Mouse (Mus musculus): ENCODE measurements at regions not wholly inside any gene's neighbourhood (a gene's known extent, or its start where the extent isn't known, plus 50 kb on each side); places are given as distances from the start of the nearest gene placed in this dataset.

- no peak for DNase-seq
- no peaks in the 10 kb centered on the region for H3K9me3 ChIP-seq (ENCODE audit: low read length)
- ATAC-seq, result no peak
- no peaks in the 10 kb centered on the region for H3K27me3 ChIP-seq (ENCODE audit: insufficient read depth, low read length)
- no peaks in the 10 kb centered on the region for H3K36me3 ChIP-seq (replicated peaks; ENCODE audit: insufficient read depth, low read length)
- no peaks in the 10 kb centered on the region for H3K4me1 ChIP-seq (ENCODE audit: insufficient read depth)
- 37% methylated on average over 4 of the region's 4 CpGs for WGBS (ENCODE audit: insufficient replicate concordance)
- H3K27ac ChIP-seq (ENCODE audit: low read depth), result no peak overlapping the region
- H3K4me3 ChIP-seq (ENCODE audit: low read depth, low read length), result no peak overlapping the region
- no peak overlapping the region for H3K9ac ChIP-seq (replicated peaks)
- H3K4me2 ChIP-seq (ENCODE audit: low read depth, low read length), result no peak overlapping the region
- TF ChIP-seq CTCF (IDR thresholded peaks at IDR 0.05; ENCODE audit: low read depth), result no peak
These were observed 121.9 kb upstream of the Vstm2b start for GRCm38 (mm10) chr7:40776220-40776619.

DNA sequence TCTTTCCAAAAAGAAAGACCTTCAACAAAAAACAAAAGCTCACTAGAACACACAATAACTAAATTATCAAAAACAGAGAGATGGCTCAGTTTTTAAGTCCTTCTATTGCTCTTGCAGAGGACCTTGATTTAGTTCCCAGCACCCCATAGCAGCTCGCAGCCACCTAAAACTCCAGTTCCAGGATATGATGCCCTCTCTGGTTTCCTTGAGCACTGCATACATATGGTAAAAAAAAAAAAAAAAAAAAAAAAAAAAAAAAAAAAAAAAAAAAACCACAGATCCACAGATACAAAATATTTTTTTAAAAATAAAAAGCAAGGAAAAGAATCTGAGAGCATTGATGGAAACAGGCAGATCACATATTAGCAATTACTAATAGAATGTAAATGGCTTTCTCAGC, 113.2 kb upstream of the Vstm2b start:
- no peak overlapping the region for H3K9ac ChIP-seq (replicated peaks)
- H3K4me3 ChIP-seq (ENCODE audit: low read depth, low read length), result no peak overlapping the region
- ATAC-seq (no peak), DNase-seq (no peak)
- no peak overlapping the region for H3K4me2 ChIP-seq (ENCODE audit: low read depth, low read length)
- H3K9me3 ChIP-seq (ENCODE audit: low read length), result no peaks in the 10 kb centered on the region
- no peak for TF ChIP-seq CTCF (IDR thresholded peaks at IDR 0.05; ENCODE audit: low read depth)
- TF ChIP-seq EP300 (IDR thresholded peaks at IDR 0.05; ENCODE audit: low read depth), result no peak
- H3K36me3 ChIP-seq (replicated peaks; ENCODE audit: insufficient read depth, low read length), result no peaks in the 10 kb centered on the region
- no peak overlapping the region for H3K27ac ChIP-seq (ENCODE audit: low read depth)
- H3K27me3 ChIP-seq (ENCODE audit: insufficient read depth, low read length), result no peaks in the 10 kb centered on the region
- 69% methylated on average over 1 of the region's 1 CpGs for WGBS (ENCODE audit: insufficient replicate concordance)
- no peaks in the 10 kb centered on the region for H3K4me1 ChIP-seq (ENCODE audit: insufficient read depth)

DNA sequence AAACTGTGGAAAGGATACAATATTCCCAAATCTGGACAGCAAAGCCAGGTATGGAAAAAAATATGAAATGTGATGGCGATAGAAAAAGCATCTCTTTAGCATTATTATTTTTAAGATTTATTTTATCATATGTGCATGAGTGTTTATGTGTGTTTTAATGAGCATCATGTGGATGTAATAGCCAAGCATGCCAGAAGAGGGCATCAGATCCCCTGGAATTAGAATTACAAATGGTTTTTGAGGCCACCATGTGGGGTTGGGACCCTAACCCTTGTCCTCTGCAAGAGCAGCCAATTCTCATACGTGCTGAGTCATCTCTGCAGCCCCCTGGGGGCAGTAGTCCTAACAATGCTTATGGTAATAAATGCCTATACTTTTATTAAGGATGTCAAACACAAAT, 111.4 kb upstream of the Vstm2b start:
- H3K4me1 ChIP-seq (ENCODE audit: insufficient read depth), result no peaks in the 10 kb centered on the region
- H3K9ac ChIP-seq (replicated peaks), result no peak overlapping the region
- TF ChIP-seq CTCF (IDR thresholded peaks at IDR 0.05; ENCODE audit: low read depth) (no peak), EP300 (IDR thresholded peaks at IDR 0.05; ENCODE audit: low read depth) (no peak)
- no peaks in the 10 kb centered on the region for H3K27me3 ChIP-seq (ENCODE audit: insufficient read depth, low read length)
- ATAC-seq (no peak), DNase-seq (no peak)
- no peak overlapping the region for H3K4me3 ChIP-seq (ENCODE audit: low read depth, low read length)
- no peak overlapping the region for H3K27ac ChIP-seq (ENCODE audit: low read depth)
- H3K36me3 ChIP-seq (replicated peaks; ENCODE audit: insufficient read depth, low read length), result no peaks in the 10 kb centered on the region
- 62% methylated on average over 2 of the region's 2 CpGs for WGBS (ENCODE audit: insufficient replicate concordance)
- H3K4me2 ChIP-seq (ENCODE audit: low read depth, low read length), result no peak overlapping the region
- H3K9me3 ChIP-seq (ENCODE audit: low read length), result no peaks in the 10 kb centered on the region

DNA sequence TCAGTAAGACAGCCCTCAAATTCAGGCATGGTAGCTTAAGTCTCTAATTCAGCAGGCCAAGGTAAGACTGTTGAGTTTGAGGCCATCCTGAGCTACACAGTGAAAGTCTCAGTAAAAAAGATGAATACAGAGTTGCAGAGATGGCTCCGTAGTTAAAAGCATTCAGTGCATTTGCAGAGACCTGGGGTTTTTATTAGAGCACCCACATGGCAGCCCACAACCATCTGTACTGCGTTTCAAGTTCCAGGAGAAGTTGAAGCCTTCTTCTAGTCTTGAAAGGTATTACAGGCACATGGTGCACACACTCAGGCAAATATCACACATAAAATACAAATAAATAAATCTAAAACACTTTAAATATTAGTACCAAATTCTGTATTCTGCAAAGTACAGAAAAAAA, 109.6 kb upstream of the Vstm2b start:
- H3K27ac ChIP-seq (ENCODE audit: low read depth), result no peak overlapping the region
- DNase-seq (no peak), ATAC-seq (no peak)
- no peaks in the 10 kb centered on the region for H3K36me3 ChIP-seq (replicated peaks; ENCODE audit: insufficient read depth, low read length)
- H3K4me3 ChIP-seq (ENCODE audit: low read depth, low read length), result no peak overlapping the region
- H3K27me3 ChIP-seq (ENCODE audit: insufficient read depth, low read length), result no peaks in the 10 kb centered on the region
- H3K9ac ChIP-seq (replicated peaks), result no peak overlapping the region
- no peaks in the 10 kb centered on the region for H3K9me3 ChIP-seq (ENCODE audit: low read length)
- 61% methylated on average over 2 of the region's 2 CpGs for WGBS (ENCODE audit: insufficient replicate concordance)
- no peaks in the 10 kb centered on the region for H3K4me1 ChIP-seq (ENCODE audit: insufficient read depth)
- H3K4me2 ChIP-seq (ENCODE audit: low read depth, low read length), result no peak overlapping the region
- TF ChIP-seq EP300 (IDR thresholded peaks at IDR 0.05; ENCODE audit: low read depth) (no peak), CTCF (IDR thresholded peaks at IDR 0.05; ENCODE audit: low read depth) (no peak)

DNA sequence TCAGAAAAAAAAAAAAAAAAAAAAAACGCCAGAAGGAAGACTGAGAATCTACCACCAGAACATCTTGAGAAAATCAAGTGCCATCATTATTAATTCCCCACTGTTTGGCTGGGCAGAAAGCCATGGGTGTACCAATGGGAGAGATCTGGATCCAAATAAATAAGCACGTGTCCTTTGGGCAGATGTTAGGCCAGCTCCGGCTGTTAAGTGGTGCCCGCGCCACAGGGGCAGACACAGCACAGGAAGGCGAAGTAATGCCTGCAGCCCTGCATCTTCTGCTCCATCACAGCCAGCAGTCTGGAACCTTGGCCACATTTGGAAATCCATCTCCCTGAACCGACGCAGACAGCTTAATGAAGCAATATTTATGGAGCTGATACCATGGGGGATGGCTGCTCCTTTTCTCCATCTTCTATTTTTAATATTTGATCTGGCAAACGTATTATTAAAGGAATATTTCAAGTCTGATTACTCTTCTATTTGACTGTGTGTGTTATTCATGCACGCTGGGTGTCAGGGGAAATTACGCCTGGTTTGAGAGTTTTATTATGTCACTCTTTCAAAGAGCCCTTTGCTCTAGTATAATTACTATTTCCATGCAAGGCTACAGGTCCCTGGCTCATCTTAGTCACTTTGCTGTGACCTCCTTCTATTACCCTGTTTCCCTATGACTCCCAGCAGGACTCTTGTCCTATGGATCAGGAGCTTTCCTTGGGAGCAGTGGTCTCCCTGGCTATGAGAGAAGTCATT, 103.5 kb upstream of the Vstm2b start:
- H3K4me1 ChIP-seq (ENCODE audit: insufficient read depth), result no peaks in the 10 kb centered on the region
- no peaks in the 10 kb centered on the region for H3K9me3 ChIP-seq (ENCODE audit: low read length)
- H3K4me2 ChIP-seq (ENCODE audit: low read depth, low read length), result no peak overlapping the region
- no peaks in the 10 kb centered on the region for H3K27me3 ChIP-seq (ENCODE audit: insufficient read depth, low read length)
- no peak overlapping the region for H3K27ac ChIP-seq (ENCODE audit: low read depth)
- ATAC-seq (no peak), DNase-seq (no peak)
- WGBS (ENCODE audit: insufficient replicate concordance), result 76% methylated on average over 11 of the region's 11 CpGs
- TF ChIP-seq CTCF (IDR thresholded peaks at IDR 0.05; ENCODE audit: low read depth) (no peak), EP300 (IDR thresholded peaks at IDR 0.05; ENCODE audit: low read depth) (no peak)
- no peaks in the 10 kb centered on the region for H3K36me3 ChIP-seq (replicated peaks; ENCODE audit: insufficient read depth, low read length)
- no peak overlapping the region for H3K4me3 ChIP-seq (ENCODE audit: low read depth, low read length)
- H3K9ac ChIP-seq (replicated peaks), result no peak overlapping the region

DNA sequence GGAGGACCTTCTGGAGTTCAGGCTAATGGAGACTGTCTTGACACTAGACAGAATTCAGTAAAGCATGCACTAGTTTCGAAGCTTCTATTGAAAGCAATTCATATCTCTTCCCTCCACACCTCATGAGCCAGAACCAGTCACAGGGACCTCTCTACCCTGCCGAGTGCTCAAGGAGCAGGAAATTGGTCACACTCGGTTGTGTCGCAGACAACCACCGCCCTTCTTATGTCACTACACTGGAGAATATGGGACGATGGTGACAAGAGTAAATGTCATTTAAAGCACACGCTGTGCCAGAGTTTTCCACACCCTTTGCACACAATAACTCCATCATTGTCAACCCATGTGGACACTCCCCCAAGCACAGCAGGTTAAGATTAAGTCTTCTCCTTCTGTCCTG, 98.3 kb upstream of the Vstm2b start:
- H3K9me3 ChIP-seq (ENCODE audit: low read length), result no peaks in the 10 kb centered on the region
- WGBS (ENCODE audit: insufficient replicate concordance), result 67% methylated on average over 7 of the region's 7 CpGs
- H3K9ac ChIP-seq (replicated peaks), result no peak overlapping the region
- no peaks in the 10 kb centered on the region for H3K36me3 ChIP-seq (replicated peaks; ENCODE audit: insufficient read depth, low read length)
- no peak overlapping the region for H3K27ac ChIP-seq (ENCODE audit: low read depth)
- H3K4me1 ChIP-seq (ENCODE audit: insufficient read depth), result no peaks in the 10 kb centered on the region
- ATAC-seq (no peak), DNase-seq (no peak)
- H3K27me3 ChIP-seq (ENCODE audit: insufficient read depth, low read length), result no peaks in the 10 kb centered on the region
- TF ChIP-seq EP300 (IDR thresholded peaks at IDR 0.05; ENCODE audit: low read depth) (no peak), CTCF (IDR thresholded peaks at IDR 0.05; ENCODE audit: low read depth) (no peak)
- H3K4me2 ChIP-seq (ENCODE audit: low read depth, low read length), result no peak overlapping the region
- H3K4me3 ChIP-seq (ENCODE audit: low read depth, low read length), result no peak overlapping the region

DNA sequence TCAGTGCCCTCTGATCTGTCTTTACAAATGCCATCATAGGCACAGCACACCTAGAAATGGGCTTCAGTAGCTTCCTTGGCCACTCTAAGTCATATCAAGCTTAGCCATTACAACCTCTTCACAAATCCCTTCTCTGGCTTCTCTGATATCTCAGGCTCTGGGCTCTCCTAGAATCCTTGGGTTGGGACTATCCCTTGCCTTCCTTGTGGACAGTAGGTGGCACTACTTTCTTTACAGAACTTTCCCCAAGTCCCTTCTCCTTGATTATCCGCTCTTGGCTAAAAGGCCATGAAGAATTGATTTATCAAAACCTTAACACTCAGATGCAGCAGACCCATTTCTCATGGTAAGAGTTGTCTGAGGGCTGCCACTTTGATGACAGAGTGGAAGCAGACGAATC, 96.8 kb upstream of the Vstm2b start:
- no peaks in the 10 kb centered on the region for H3K9me3 ChIP-seq (ENCODE audit: low read length)
- WGBS (ENCODE audit: insufficient replicate concordance), result 62% methylated on average over 2 of the region's 2 CpGs
- DNase-seq, result no peak
- no peak overlapping the region for H3K4me2 ChIP-seq (ENCODE audit: low read depth, low read length)
- TF ChIP-seq CTCF (IDR thresholded peaks at IDR 0.05; ENCODE audit: low read depth), result no peak
- no peak for TF ChIP-seq EP300 (IDR thresholded peaks at IDR 0.05; ENCODE audit: low read depth)
- no peaks in the 10 kb centered on the region for H3K4me1 ChIP-seq (ENCODE audit: insufficient read depth)
- H3K27ac ChIP-seq (ENCODE audit: low read depth), result no peak overlapping the region
- H3K36me3 ChIP-seq (replicated peaks; ENCODE audit: insufficient read depth, low read length), result no peaks in the 10 kb centered on the region
- no peak overlapping the region for H3K9ac ChIP-seq (replicated peaks)
- H3K27me3 ChIP-seq (ENCODE audit: insufficient read depth, low read length), result no peaks in the 10 kb centered on the region
- H3K4me3 ChIP-seq (ENCODE audit: low read depth, low read length), result no peak overlapping the region
- ATAC-seq, result no peak

Data from liver, postnatal 0 days (tissue).